Mouse (Mus musculus) ES-CJ7 (cell line): ENCODE results near the gene Col4a4.

ENCODE experiments used
- DNase-seq: peaks from one replicate; pipeline ENCODE4 v3.0.0; 2011; ENCODE audit warnings: low read depth, low spot score

The Col4a4 gene

DNA sequence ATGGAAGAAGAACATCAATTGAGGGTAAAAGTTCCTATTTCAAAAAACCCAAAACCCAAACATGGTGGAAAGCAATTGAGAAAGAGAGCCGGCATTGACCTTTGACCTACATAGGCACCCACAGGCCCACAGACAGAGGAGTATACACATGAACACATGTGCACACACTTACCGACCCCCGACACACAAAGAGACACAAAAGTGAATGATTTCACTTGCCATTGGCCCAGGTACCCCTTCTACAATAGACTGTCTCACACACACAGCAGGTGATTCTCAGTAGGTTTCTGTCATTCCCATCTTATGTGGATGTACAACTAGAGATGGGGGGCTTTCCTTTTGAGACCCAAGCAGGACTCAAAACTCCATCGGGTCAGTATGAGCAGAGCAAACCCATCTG is 110.8 kb downstream of the Col4a4 start:
- no peak for DNase-seq

DNA sequence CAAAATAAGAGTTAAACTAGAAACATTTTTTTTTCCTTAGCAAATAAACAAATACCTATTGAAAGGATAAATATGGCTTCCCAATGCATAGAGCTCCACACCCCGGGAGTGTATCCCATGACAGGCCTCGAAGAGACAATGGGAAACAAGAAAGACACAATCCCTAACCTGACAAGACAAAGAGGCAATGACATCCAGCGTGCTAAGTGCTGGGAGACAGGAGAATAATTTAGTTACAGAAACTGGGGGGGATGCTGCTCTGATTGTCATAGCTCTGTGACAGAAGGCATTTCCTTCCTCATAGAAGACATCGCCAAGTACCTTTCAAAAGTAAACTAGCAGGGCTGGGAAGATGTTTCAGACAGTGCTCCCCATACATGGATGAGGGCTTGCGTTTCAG is 111.4 kb downstream of the Col4a4 start:
- DNase-seq: no peak

DNA sequence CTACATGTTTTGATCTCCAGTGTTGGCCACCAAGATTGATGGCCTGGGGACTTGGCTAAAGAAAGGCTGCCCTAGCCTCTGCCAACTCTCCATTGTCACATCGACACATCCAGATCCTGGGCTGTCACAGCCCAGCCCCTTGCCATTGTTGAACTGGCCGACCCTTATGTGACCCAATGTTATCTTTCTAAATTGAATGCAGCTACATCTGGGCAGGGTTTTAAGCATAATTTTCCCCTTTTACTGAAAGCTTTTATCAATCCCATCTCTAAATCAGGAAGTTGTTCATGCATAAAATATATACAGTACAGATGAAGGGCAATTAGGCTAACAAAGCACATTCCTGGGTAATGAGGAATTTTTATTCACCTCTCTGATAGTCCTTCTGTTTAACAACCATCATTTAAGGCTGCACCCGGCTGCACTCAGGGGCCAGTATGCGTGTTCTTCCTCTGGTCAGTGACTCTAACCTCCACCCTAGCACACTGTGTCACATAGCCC is 112.1 kb downstream of the Col4a4 start:
- no peak for DNase-seq

DNA sequence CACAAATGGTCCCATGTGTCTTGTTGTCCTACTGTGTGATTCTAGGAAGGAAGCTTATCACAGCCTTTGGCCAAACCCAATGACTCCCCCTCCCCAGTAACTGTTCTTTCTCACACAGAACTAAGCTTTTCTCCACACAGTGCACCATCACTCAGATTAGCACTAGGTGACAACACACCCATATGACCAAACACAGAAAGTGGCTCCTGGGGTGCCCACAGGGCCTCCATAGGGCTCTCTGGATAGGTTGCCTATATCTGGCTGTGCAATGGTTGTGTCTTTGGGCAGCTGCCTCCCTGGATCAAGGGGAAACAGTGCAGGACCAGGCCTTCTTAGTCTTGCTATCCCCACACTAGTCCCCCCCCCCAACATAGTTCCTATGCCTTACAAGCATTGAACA is 113.2 kb downstream of the Col4a4 start:
- no peak for DNase-seq

DNA sequence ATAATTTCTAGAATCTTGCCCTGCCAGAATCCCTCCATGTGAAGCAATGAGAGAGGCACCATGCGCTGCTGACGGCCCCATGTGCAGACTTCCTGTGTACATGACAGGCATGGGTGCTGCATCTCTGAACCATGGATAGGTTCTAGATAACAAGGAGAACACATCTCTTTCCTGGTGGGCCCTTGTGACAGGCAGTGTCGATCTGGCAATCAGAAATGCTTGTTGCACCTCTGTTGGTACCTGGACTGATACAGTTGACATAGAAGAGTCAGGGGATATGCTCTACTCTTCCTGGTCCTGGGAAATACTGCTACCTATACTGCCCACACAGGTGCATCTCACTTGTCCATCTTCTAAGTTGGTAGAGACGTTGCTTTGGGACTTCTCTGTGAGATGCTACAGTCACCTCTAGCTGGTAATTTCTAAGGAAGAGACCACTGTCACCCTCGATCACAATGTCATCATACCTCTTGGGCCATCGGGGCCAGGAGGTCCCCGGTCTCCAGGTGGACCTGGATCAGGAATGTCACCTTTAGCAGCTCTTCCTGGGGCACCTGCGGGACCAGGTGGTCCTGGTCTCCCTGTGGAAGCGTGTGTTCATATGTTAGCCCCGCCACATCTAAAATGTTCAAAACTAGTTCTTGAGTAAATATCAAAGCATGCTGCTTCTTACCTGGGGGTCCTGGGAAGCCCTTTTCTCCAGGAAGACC is 116.0 kb downstream of the Col4a4 start:
- no peak for DNase-seq

DNA sequence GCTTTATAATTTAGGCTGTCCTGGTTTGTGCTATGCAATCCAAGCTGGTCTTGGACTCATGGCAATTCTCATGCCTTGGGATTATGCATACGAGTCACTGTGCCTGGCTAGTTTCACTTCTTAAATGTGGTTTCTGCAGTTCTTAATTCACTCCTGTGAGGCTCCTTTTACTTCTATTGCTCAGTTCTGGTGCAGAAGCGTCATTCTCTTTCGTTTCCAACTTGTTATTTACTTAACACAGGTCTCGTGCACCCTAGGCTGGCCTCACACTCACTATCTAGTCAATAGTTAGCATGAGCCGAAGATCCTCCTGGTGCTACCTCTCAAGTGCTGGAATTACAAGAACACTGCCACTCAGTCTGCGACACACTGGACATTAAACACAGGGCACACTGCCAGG is 117.8 kb downstream of the Col4a4 start:
- DNase-seq: no peak

DNA sequence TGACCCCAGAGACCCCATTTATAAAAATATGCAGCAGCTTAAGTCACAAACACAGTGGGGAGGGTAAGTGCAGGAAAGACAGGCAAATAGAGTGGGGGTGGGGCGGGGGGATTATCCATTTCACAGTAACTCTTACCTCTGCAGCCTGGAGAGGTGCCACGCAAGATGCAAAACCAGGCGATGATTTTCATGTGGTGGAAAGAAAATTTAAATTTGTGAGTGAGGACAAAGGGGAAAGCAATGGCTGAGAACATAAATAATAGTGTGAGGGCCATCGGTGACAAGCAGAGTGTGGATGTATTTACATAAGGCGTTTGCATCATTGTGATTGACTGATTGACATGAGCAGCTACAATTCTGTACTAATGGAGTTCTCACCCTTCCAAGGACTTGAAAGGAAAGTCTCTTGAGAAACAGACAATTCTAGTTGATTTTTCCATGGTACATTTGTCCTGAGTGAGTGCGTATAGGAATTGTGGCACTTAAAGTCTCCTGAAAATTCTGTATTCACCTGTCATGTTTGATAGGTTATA is 121.3 kb downstream of the Col4a4 start:
- no peak for DNase-seq

DNA sequence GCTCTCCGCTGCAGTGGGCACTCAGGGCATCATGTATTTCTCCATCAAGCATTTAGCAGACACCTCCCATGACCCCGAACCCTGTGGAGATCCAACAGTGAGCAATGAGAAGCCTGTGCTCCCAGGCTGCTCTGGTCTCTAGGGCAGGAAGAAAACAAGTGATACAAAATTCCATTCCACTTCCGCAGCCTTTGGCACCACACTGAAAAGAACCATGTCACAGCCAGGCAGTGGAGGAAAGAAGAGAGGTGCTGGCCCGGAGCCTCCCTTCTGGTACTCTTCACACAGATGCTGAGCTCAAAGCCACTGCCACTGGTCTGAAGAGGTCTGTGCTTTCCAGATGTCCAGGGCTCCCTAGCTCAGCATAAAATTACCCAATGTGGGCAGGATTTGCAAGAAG is 125.6 kb downstream of the Col4a4 start:
- no peak for DNase-seq

DNA sequence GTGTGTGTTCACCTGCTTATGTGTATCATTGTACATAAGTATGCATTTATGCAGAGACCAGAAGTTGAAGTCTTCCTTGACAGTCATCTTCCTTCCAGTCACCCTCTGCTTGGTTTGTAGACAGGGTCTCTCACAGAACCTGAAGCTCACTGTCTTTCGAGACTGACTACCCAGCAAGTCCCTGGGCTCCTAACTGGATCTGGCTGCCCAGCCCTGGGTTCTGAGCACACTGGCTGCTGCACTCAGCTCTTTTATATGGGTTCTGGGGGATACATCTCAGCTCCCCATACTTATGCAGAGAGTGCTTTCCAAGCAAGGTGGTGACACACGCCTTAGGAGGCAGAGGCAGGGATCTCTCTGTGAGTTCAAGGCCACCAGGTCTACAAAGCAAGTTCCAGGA is 126.7 kb downstream of the Col4a4 start:
- no peak for DNase-seq

DNA sequence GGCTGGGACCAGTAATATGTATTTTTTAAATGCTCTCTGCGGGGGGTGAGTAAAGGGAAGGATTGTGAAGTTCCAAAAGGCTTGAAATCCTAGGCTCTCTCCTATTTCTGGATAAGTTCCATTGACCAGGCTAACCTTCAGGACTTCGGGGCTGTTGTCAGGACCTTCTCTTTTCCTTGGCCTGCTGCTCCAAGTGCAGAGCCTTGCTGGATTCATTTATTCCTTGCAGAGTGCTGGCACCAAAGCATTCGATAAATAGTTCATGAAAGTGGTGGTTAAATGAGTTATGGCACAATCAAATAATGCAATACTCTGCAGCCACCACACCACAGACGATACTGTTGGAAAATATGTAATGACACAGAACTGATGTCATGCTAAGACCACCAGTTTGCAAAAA is 127.3 kb downstream of the Col4a4 start:
- no peak for DNase-seq

DNA sequence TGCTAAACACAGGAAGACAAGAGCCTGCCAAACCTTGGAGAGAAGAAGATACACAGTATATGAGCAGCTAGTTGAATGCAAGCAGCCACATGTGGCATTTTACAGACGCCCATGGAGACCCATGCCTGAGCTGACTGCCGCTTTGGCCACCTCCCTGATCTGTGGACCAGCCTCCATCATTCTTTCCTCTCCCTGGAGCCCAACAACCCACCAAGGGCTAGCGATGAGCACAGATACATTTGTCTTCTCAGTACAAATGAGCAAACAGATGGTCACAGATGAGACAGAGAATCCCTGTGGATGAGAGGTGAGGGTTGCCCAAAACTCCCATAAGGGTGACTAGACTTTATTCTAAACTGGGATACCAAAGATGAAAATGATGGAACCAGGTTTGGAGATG is 132.6 kb downstream of the Col4a4 start:
- DNase-seq: no peak

DNA sequence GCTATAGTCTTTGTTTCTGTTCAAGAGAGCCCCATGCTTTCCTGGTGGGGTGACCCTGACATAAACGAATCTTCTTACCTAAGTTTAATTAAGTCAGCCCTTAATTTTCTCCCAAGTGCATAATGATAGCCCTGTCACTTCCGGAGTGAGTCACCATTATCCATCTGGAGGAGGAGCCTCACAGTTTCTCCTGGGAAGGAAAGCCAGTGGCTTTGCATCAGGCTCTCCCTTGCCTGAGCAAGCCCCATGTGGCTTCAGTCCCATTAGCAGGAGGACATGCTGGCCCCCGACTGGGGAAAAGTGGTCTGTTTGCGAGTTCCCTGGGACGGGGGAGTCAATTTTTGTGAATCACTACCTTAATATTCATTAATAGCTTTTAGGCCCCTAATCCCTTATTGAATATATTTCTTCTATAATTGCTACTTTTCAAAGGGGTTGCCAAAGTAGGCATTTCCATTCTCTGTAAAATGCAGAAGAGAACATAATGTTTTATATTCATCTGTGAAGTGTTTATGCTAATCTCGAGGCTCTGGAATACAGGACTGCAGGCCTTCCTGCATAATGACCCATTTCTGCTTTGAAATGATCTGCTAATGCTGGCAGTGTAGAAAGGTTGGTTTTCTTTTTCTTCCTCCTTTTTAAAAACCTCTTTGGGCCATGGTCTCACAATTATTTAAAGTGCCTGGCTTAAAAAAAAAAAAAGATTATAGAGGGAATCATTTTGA is 134.6 kb downstream of the Col4a4 start:
- DNase-seq: no peak

DNA sequence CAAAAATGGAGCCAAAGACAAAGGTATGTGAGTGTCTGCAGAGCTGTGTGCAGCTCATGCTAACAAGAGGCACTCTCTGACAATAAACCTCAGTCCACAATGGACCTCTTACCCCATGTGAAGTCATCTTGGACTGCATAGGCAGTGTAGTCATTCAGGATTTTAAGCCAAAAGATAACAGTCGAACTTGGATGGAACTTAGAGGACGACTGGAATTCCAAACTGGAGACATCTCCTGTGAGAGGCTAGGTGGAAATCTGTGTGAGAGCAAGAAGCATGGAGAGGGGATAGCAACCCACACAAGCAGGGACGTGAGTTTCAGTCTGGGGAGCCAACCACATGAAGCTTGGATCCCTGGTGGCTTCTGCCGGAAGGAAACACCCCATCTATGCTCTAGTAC is 136.8 kb downstream of the Col4a4 start:
- no peak for DNase-seq

DNA sequence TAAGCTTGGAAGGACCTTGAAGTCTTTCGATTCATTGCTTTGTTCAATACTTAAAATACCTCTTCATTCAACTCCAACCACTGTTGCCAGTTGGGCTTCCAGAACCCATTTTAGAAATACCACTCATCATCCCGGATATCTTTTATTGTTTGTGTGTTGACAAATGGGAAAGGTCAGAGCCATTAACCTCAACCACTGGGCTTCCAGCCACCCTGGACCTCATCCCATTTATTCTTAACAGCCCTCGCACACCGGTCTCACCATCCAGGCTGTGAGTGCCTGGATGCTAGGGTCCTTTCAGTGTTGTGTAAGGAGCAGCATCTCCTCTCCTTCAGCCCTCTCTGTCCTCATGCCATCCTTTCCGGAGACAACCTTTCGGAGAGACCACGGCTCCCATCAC is 140.6 kb downstream of the Col4a4 start:
- DNase-seq: no peak

DNA sequence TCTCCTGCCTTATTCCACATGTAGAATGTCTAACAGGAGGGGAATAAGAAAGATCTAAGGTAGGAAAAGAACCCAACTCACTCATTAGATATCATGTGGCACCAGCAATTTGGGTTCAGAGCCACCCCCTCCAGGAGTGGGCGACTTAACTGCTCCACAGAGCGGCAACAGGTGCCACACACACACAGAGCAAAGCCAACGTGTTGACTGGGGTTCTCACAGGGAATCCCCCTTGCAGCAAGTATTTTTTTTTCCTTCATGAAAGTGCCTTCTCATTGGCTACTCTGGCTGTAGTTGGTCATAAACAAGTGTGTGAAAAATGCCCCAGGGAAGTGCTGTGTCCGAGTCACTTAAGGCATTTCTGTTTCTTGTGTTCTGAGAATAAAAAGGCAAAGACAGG is 143.1 kb downstream of the Col4a4 start:
- no peak for DNase-seq

DNA sequence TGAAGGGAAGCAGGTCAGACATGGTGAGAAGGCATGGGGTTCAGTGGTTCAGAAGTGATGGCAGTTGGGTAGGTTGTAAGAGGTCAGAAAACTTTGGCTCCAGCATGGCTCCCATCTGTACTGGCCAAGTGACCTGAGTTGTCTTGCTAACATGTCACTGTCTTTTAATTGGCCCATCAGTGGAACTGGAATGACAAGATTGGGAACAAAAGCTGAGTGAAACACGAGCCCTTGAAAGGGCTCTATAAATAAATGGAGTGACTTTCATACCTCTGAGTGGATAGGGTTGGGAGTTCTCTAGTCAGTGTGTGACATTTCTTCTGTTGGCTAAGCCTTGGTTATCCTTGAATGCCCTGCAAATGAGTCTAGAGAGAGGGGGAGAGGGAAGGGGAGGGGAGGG is 146.5 kb downstream of the Col4a4 start:
- no peak for DNase-seq

DNA sequence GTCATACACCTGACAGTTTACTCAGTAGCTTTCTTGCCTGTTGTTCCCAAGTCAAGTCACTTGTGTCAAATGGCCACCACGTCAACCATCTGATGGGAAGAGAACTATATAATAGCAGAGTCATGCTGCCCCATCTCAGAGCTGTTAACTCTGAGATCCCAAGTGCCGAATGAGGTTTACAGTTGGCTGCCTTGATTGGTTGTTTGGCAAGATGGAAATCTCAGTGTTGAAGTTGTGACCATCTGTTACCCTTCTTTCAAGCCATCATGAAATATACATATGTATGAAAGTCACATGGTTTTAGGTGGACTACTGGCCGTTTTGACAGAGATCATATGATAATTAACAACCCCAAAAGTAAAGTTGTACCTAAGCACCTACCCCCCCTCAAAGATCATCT is 149.4 kb downstream of the Col4a4 start:
- DNase-seq: no peak

DNA sequence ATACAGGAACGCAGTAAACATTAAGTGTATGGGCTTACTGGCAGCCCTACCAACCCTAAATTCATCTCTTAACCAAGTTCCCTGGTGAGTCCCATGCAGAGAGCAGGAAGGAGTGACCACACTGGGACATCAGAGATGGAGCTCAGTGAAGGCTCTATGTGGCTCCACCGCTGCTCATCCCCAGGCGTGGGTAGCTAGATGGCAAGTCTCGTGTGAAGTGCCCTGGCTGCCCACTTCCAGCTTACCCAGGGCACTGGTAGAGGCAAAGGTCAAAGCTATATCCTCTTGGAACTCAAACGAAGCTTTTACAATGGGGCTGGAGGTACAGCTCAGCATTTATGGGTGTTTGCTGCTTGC is 153.0 kb downstream of the Col4a4 start:
- no peak for DNase-seq

DNA sequence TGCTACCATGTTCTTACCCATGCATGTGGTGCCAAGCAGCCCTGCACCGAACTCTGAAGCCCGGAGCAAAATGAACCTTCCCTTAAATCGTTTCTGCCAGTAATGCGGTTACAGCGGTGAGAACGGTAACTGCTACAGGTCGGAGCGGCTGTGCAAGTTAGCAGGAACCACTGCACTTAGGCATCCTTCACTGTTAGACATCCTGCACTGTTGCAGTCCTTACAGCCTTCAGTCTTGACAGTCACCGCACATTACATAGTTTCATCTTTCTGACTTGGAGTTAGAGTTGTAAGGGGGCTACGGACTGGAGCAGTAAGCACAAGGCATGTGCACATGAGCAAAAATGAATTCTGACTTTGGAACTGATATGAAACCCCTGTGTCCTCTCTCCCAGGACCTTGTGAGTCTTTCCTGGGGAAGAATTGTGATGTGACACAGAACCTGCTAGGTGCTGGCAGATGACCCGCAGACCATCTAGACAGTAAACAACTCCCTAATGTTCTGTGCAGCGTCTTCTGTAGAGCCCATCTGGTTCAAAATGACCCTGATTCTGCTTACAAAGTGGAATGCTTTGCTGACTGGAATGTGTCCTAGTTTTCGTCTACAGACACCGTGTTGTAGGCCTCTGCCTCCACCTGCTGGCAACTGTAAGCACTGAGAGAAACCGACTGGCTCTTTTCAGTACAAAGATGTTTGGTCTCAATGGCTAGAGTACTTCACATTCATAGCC is 153.6 kb downstream of the Col4a4 start:
- DNase-seq: peak; percentile 61

DNA sequence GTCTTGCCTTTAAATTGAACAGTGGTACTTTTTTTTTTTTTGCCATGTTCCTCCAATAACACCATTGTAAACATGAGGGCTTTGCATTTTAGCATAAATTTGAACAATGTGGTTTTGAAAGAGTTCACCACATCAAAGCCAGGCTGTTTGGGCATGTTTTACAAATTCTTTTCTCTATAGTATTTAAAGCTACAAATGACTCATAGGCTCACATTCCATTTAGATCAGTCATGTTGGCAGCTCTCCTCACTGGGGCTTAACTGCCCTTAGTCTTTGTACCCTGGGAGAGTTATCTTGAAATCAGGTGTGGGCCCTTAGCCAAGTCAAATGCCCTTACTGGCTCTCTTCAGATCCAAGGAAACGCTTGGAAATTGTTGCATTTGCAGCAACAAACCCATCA is 157.6 kb downstream of the Col4a4 start:
- no peak for DNase-seq

DNA sequence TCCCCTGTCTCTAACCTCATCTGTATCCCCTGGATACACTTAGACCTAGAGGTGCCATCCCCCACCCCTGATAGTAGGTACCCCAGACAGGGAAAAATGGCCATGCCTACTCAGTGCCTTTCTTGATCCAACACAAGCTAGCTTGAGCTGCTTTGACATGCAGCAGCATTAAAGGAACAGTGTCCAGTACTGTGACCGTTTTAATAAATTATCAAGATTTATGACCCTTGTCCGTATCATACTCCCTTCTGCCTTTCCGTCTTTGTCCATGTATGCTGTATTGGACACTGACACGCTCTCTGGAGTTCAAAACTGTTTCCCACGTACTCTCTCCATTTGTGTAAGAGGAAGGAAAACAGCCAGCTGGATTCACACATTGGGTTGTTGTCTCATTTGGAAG is 158.9 kb downstream of the Col4a4 start:
- DNase-seq: no peak

DNA sequence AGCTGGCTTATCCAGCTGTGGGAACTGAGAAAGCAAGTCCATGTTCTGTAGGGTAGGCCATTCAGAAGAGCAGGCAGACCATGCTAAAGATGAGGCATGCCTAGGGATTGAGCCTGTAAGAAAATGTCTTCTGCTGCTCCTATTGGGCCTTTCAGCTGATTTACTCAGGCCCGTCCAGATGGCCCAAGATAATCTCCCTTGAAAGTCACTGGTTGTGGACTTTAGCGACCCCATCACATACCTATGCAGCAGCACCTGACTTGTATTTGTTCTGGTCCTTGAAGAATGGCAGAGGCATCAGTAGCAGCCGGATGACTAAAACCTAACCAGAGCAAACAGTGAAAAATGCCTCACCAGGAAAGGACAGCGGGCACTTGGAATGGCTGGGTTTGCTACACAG is 171.0 kb downstream of the Col4a4 start:
- no peak for DNase-seq
